Mouse (Mus musculus) forebrain, postnatal 0 days (tissue): ENCODE measurements at regions not wholly inside any gene's neighbourhood (a gene's known extent, or its start where the extent isn't known, plus 50 kb on each side); places are given as distances from the start of the nearest gene placed in this dataset.

Source experiments
- ATAC-seq: fragments of 200-750 bp; cut with Nextera tagmentation; 2 replicates; pipeline ENCODE4 v1.8.0; 2017; ENCODE audit warnings: mild to moderate bottlenecking, moderate library complexity
- DNase-seq: peaks from one replicate; pipeline ENCODE4 v3.0.0-alpha.2; 2015
- H3K27ac ChIP-seq: fragments of 300-500 bp; sonication (generic); 2 replicates; pipeline ENCODE4 v1.5.1; 2014; ENCODE audit warnings: low read depth, mild to moderate bottlenecking, antibody characterized with exemption, low read length, moderate library complexity, mixed read lengths
- H3K27me3 ChIP-seq: fragments of 300-500 bp; sonication (generic); 2 replicates; pipeline ENCODE4 v1.6.1; 2014; ENCODE audit warnings: mild to moderate bottlenecking, low read length, mixed read lengths; ENCODE audit not compliant: insufficient read depth
- H3K36me3 ChIP-seq: fragments of 300-500 bp; sonication (generic); 2 replicates; pipeline ENCODE4 v1.6.1; 2014; ENCODE audit warnings: mild to moderate bottlenecking, moderate library complexity; ENCODE audit not compliant: insufficient read depth
- H3K4me1 ChIP-seq: fragments of 300-500 bp; sonication (generic); 2 replicates; pipeline ENCODE4 v1.6.1; 2014; ENCODE audit warnings: antibody characterized with exemption; ENCODE audit not compliant: insufficient read depth
- H3K4me2 ChIP-seq: fragments of 300-500 bp; sonication (generic); 2 replicates; pipeline ENCODE4 v1.6.1; 2014; ENCODE audit warnings: low read depth, mild to moderate bottlenecking, moderate library complexity
- H3K4me3 ChIP-seq: fragments of 300-500 bp; sonication (generic); 2 replicates; pipeline ENCODE4 v1.5.1; 2014; ENCODE audit warnings: low read depth, low read length, mixed read lengths
- H3K9ac ChIP-seq: fragments of 300-500 bp; sonication (generic); 2 replicates; pipeline ENCODE4 v1.6.1; 2014; ENCODE audit warnings: mild to moderate bottlenecking
- H3K9me3 ChIP-seq: fragments of 300-500 bp; sonication (generic); 2 replicates; pipeline ENCODE4 v1.6.1; 2016; ENCODE audit warnings: low read length
- CTCF ChIP-seq: sonication (generic); IDR thresholded peaks from 2 replicates; pipeline ENCODE4 v1.5.1; 2016; ENCODE audit warnings: antibody characterized with exemption, control low read depth, low read depth
- WGBS: fragments of 180-500 bp; shearing (Covaris S2); extraction: QIAGEN DNeasy Blood & Tissue Kit; methylation state at CpG from one replicate; pipeline ENCODE4 v1.1.7; 2014; 5-methylcytosine and 5-hydroxymethylcytosine counted together

- Histone ChIP-seq H3K27me3 (no peaks in the 10 kb centered on the region), H3K4me2 (no peak overlapping the region), H3K27ac (no peak overlapping the region), H3K9me3 (no peaks in the 10 kb centered on the region), H3K36me3 (no peaks in the 10 kb centered on the region), H3K4me1 (peaks cover 5% of the 10 kb centered on the region; the same call in 1 of the 2 replicates), H3K4me3 (no peak overlapping the region), H3K9ac (no peak overlapping the region)
- WGBS, result 87% methylated on average over 10 of the region's 10 CpGs
- ATAC-seq (no peak), DNase-seq (no peak)
- TF ChIP-seq CTCF, result no peak
These were observed 258.5 kb downstream of the CK137956 start for GRCm38 (mm10) chr4:127712274-127712673.

- Histone ChIP-seq H3K4me1 (peaks cover 5% of the 10 kb centered on the region; the same call in 1 of the 2 replicates), H3K4me3 (no peak overlapping the region), H3K27me3 (no peaks in the 10 kb centered on the region), H3K9ac (no peak overlapping the region), H3K9me3 (no peaks in the 10 kb centered on the region), H3K27ac (no peak overlapping the region), H3K36me3 (no peaks in the 10 kb centered on the region), H3K4me2 (no peak overlapping the region)
- DNase-seq (peak; percentile 40), ATAC-seq (no peak)
- TF ChIP-seq CTCF, result no peak; the same call in 1 of the 2 replicates
- 49% methylated on average over 4 of the region's 4 CpGs for WGBS
These were observed 259.9 kb downstream of the CK137956 start for GRCm38 (mm10) chr4:127710816-127711215.

- peaks cover 5% of the 10 kb centered on the region; the same call in 1 of the 2 replicates for H3K4me1 ChIP-seq
- H3K27ac ChIP-seq, result no peak overlapping the region
- TF ChIP-seq CTCF, result no peak
- WGBS, result 85% methylated on average over 6 of the region's 6 CpGs
- H3K27me3 ChIP-seq, result no peaks in the 10 kb centered on the region
- H3K36me3 ChIP-seq, result no peaks in the 10 kb centered on the region
- no peaks in the 10 kb centered on the region for H3K9me3 ChIP-seq
- no peak overlapping the region for H3K4me2 ChIP-seq
- DNase-seq (no peak), ATAC-seq (no peak)
- H3K9ac ChIP-seq, result no peak overlapping the region
- no peak overlapping the region for H3K4me3 ChIP-seq
These were observed 261.0 kb downstream of the CK137956 start for GRCm38 (mm10) chr4:127709746-127710145.

- TF ChIP-seq CTCF, result no peak
- Histone ChIP-seq H3K4me3 (no peak overlapping the region), H3K4me1 (peaks cover 5% of the 10 kb centered on the region; the same call in 1 of the 2 replicates), H3K27ac (no peak overlapping the region), H3K9ac (no peak overlapping the region), H3K27me3 (no peaks in the 10 kb centered on the region), H3K4me2 (no peak overlapping the region), H3K36me3 (no peaks in the 10 kb centered on the region), H3K9me3 (no peaks in the 10 kb centered on the region)
- DNase-seq, result no peak
- WGBS, result 84% methylated on average over 3 of the region's 3 CpGs
- ATAC-seq, result no peak
These were observed 262.6 kb downstream of the CK137956 start for GRCm38 (mm10) chr4:127708186-127708585.

GRCm38 (mm10) chr4:127707126-127707525 is 263.6 kb downstream of the CK137956 start:
- Histone ChIP-seq H3K4me3 (no peak overlapping the region), H3K9me3 (no peaks in the 10 kb centered on the region), H3K27ac (no peak overlapping the region), H3K9ac (no peak overlapping the region), H3K27me3 (no peaks in the 10 kb centered on the region), H3K4me2 (no peak overlapping the region), H3K4me1 (peaks cover 5% of the 10 kb centered on the region; the same call in 1 of the 2 replicates), H3K36me3 (no peaks in the 10 kb centered on the region)
- 85% methylated on average over 3 of the region's 3 CpGs for WGBS
- ATAC-seq (no peak), DNase-seq (peak; percentile 20)
- TF ChIP-seq CTCF, result no peak

GRCm38 (mm10) chr4:127701651-127702050 is 269.1 kb downstream of the CK137956 start:
- no peaks in the 10 kb centered on the region for H3K9me3 ChIP-seq
- no peak for ATAC-seq
- no peak overlapping the region for H3K9ac ChIP-seq
- H3K4me2 ChIP-seq, result no peak overlapping the region
- H3K27me3 ChIP-seq, result no peaks in the 10 kb centered on the region
- H3K36me3 ChIP-seq, result no peaks in the 10 kb centered on the region
- H3K4me1 ChIP-seq, result no peaks in the 10 kb centered on the region
- no peak for DNase-seq
- H3K27ac ChIP-seq, result no peak overlapping the region
- H3K4me3 ChIP-seq, result no peak overlapping the region
- TF ChIP-seq CTCF, result no peak
- WGBS, result 89% methylated on average over 11 of the region's 11 CpGs

GRCm38 (mm10) chr4:127689986-127690385 is 280.8 kb downstream of the CK137956 start:
- 25% methylated on average over 4 of the region's 4 CpGs for WGBS
- H3K4me3 ChIP-seq, result no peak overlapping the region
- no peaks in the 10 kb centered on the region for H3K4me1 ChIP-seq
- H3K27me3 ChIP-seq, result no peaks in the 10 kb centered on the region
- no peak for DNase-seq
- H3K36me3 ChIP-seq, result no peaks in the 10 kb centered on the region
- no peak overlapping the region for H3K4me2 ChIP-seq
- no peaks in the 10 kb centered on the region for H3K9me3 ChIP-seq
- no peak for TF ChIP-seq CTCF
- no peak for ATAC-seq
- no peak overlapping the region for H3K27ac ChIP-seq
- no peak overlapping the region for H3K9ac ChIP-seq
